Mouse (Mus musculus): ENCODE measurements around the gene Itgam.
"Not testable (repeated sequence)": the region's sequence is repeated elsewhere in the genome, so short reads cannot be mapped to it uniquely, and the experiment has no call there.

The Itgam gene

DNA sequence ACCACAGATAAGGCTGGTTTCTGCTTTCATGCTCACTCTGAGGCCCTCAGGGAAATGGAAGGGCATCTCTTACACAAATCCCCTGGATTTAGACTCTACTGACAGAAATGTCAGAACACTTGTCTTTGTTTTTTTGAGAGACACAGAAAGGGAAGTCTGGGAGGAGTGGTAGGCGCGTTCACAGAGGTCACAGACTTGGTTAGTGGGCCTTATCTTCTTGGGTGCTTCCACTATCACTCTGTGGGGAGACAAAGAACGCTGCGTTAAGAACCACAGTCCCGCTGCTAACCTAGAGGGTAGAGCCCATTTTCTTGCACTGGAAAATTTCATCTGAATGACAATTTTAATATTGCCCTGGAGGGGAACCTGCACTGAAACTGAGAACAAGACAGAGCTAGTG is 69.7 kb downstream of the Itgam start:
- no peak for DNase-seq (ENCODE audit: low spot score)

DNA sequence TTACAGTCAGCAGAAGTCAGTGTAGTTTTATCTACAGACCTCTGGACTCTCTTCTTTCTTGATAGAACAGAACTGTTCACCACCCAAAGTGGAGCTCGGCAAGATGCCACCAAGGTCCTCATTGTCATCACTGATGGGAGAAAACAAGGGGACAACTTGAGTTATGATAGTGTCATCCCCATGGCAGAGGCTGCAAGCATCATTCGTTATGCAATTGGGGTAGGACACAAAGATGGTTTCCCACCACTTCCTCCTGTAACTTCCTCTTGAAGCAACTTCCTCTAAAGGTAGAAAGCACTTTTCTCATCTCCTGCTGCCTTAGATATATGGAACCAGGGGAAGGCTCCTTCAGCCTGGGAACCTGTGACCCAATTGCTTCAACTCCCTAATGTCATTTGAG is 71.2 kb downstream of the Itgam start:
- no peak for DNase-seq (ENCODE audit: low spot score)

DNA sequence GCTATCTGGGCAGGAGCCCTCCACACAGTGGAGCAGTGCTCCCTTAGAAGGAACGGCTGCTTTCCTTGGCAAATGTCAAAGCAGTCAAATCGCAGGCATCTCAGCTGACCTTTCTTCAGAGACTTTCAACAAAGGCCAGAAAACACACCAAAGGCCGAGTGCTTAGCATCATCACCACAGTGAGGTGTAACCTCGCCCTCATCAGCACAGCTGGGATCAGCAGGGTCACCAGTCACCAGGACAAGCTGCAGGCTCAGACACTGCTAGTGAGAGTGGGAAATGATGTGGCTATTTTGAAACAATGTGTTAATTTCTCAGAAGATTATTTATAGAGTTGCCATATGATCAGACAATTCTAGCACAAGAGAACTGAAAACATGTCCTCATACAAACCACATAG is 74.5 kb downstream of the Itgam start:
- DNase-seq (ENCODE audit: low spot score): no peak

DNA sequence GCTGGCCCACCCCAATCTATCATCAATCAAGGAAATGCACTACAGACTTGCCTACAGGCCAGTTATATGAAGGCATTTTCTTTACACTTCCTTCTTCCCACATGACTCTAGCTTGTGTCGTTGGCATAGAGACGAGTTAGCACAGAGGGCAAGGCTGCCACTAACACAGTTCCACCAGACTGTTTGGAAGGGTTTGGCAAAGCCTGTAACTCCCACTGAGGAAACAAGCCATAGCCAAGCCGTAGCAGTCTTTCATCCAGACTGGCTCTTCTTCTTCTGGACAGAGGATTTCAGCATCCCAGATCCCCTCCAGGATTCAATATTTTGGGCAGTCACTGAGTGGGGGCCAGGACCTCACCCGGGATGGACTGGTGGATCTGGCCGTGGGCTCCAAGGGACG is 77.2 kb downstream of the Itgam start:
- DNase-seq (ENCODE audit: low spot score): no peak

DNA sequence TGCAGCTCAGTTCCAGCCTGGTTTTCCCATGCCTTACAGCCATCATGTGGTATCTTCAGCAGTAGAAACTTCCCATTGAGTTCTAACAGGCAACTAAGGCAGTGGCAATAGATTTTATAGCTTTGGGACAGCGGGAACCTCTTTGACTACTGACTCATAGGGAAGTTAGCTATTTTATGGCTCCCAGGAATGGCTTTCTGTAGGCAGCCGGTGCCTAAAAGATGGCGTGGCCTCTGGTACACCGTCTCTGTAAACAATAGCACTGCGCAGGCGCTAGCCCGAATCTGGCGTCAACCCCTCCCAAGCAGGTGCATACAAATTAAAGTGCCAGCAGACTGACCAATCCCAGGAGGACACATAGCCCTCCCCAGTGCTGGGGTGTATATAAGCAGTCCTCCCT is 88.5 kb downstream of the Itgam start:
- no peak for DNase-seq (ENCODE audit: low spot score)

DNA sequence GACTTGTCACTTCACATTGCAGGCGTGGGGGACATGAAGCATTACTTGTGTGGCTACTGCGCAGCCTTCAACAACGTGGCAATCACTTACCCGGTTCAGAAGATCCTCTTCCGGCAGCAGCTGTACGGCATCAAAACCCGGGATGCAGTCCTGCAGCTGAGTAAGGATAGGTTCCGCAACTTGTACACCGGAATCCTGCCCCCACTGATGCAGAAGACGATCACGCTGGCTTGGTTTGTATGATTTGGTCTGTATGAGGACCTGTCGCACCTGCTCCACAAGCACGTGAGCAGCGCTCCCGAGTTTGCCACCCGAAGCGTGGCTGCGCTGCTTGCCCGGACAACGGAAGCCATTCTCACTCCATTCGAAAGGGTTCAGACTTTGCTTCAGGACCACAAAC is 91.6 kb downstream of the Itgam start, which contains the start of gene Itgad:
Gene Itgad (plus strand): TSS at position 301 of the 400 bp plus-strand sequence.
- no peak for DNase-seq (ENCODE audit: low spot score)

DNA sequence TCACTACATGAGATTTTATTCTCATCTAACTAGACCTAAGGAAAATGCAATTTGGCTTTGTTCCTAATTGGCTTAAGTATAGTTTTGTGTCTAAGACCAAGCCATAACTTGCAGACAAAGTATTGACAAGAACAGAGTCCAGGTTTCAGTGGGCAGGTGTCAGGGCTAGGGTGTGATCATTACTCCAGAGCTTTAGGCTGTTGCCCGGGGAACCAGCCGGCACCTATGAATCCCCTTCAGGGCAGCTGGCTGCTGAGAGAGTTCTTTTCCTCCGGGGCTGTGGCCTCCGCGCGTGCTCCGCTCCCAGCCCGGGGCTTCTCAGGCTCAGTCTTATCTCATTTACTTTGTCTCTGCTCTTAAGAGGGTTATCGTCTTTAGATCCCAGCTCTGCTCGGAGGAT is 92.5 kb downstream of the Itgam start:
- DNase-seq (ENCODE audit: low spot score): no peak

DNA sequence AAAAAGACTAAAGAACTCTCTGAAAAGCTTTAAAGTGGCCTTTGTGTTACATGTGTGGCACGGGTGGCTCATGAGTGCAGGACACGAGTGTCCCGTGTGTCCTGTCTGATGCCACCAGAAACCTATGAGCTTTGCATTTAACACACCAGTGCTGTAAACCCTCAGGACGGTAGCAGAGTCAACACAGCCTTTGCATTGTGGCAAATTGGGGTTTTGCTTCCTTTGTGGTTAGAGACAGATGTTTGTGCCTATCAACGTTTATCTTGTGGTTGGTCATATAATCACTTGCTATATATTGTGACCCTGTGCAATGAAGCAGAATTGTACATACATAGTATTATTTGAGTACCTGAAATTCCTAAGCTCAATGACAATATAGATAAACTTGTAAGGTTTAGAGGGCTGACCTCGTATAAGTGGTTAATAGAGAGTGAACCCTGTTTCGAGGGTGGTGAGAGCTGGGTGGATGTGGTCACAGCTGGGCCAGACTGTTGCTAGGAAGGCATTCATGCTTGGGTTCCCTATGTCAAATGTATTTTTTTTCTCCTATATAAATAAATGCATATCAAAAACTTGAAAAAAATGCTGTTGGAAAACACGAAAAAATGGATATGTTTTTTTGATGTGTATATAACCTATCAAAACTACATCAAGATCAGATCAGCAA is 96.4 kb downstream of the Itgam start:
- DNase-seq (ENCODE audit: low spot score): not testable (repeated sequence)

DNA sequence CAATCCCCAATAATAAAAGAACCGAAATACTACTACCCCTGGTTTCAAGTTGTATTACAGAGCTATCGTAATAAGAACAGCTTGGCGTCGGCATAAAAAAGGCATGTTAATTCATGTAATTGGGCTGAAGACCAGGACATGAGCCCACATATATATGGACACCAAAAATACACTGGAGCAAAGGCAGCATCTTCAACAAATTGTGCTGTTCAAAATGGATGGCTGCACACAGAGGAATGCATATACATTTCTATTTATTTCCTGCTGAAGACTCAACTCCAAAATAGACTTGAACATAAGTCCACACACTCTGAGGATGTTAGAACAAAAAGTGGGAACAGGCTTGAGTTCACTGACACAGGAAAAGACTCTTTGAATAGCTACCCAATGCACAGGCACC is 101.6 kb downstream of the Itgam start:
- DNase-seq (ENCODE audit: low spot score): no peak

DNA sequence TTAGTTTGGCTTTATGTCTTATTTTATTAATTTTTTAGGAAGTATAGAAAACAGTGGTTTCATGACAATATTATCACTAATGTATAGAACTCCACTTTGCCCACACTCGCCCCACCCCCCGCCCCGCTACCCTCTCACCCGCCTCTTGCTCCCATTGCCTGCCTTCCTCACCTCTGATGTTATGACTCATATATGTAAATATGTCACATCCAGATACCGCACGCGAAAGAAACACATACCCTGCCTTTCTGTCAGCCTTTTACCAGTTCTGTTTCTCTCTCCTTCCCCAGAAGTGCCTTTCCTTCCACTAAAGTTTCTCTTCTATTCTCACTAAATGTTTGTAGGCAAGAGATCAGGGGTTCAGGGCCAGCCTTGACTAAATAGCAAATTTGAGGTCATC is 104.0 kb downstream of the Itgam start:
- DNase-seq (ENCODE audit: low spot score): no peak
